Mouse (Mus musculus): ENCODE results near the gene Strn4.
A peak's percentile ranks its signal among the peaks of the same experiment; 100 is the strongest.

DNA sequence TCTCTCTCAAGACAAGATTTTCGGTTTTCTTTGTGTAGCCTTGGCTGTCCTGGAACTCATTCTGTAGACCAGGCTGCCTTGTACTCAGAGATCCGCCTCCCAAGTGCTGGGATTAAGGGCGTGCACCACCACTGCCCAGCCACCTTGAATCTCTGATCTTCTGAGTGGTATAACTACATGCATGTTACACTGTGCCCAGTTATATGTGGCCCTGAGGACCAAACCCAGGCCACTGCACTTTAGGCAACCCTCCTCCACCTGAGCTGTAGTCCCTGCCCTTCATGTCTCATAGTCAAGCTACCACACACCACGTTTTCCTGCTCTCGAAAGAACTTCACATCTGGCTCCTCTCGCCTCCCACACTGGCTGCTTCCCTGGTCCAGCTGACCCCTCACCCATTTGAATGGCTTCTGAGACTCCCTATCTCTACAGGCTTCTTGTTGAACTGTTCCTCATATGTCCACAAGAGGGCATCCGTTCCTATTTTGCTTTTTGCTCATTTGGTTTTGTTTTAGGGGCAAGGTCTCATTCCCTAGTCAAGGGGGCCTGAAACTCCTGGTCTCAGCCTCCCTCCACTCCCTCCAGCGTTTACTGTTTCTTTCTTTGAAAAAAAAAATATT is 11.2 kb upstream of the Strn4 start:
- TF ChIP-seq CTCF (IDR thresholded peaks at IDR 0.05; ENCODE audit: low read depth) (peak; percentile 82), EP300 (IDR thresholded peaks at IDR 0.05; ENCODE audit: low read depth) (no peak)

All from liver, postnatal 0 days (tissue).